Mouse (Mus musculus) neural tube, embryonic 12.5 days (tissue): ENCODE measurements around the gene Chst15. TPM values are rescaled to one million over a fixed set of nuclear protein-coding genes. Genes with fewer than 3 reads are reported as not detected.

Source experiments
- ATAC-seq: fragments of 200-750 bp; cut with Nextera tagmentation; 2 replicates; pipeline ENCODE4 v1.8.0; 2017; ENCODE audit warnings: low read depth, mild to moderate bottlenecking, moderate TSS enrichment, moderate library complexity; ENCODE audit not compliant: low FRiP score
- H3K27ac ChIP-seq: fragments of 300-500 bp; sonication (generic); 2 replicates; pipeline ENCODE4 v1.5.1; 2016
- H3K27me3 ChIP-seq: fragments of 300-500 bp; sonication (generic); replicated peaks from 2 replicates; pipeline ENCODE4 v1.6.1; 2016; ENCODE audit warnings: mild to moderate bottlenecking
- H3K36me3 ChIP-seq: fragments of 300-500 bp; sonication (generic); 2 replicates; pipeline ENCODE4 v1.6.1; 2016; ENCODE audit warnings: mild to moderate bottlenecking
- H3K4me1 ChIP-seq: fragments of 300-500 bp; sonication (generic); 2 replicates; pipeline ENCODE4 v1.6.1; 2016
- H3K4me2 ChIP-seq: fragments of 300-500 bp; sonication (generic); replicated peaks from 2 replicates; pipeline ENCODE4 v1.6.1; 2016; ENCODE audit warnings: mild to moderate bottlenecking
- H3K4me3 ChIP-seq: fragments of 300-500 bp; sonication (generic); 2 replicates; pipeline ENCODE4 v1.5.1; 2016
- H3K9ac ChIP-seq: fragments of 300-500 bp; sonication (generic); 2 replicates; pipeline ENCODE4 v1.6.1; 2016; ENCODE audit warnings: mild to moderate bottlenecking
- H3K9me3 ChIP-seq: fragments of 300-500 bp; sonication (generic); 2 replicates; pipeline ENCODE4 v1.6.1; 2016; ENCODE audit warnings: mild to moderate bottlenecking
- WGBS: fragments of 180-500 bp; shearing (Covaris S2); methylation state at CpG from one replicate; pipeline ENCODE4 v1.1.7; 2016; 5-methylcytosine and 5-hydroxymethylcytosine counted together
- polyA plus RNA-seq: library from polyadenylated mRNA; unstranded; fragments of >200 nt; fragmentation: Nextera tagmentation; extraction: Ambion mirVana; gene quantifications from 2 replicates; pipeline ENCODE4 v1.2.1, GENCODE M21; 2016

The Chst15 gene
- polyA plus RNA-seq, 1 experiment from 2014 or later: 35.7 TPM

DNA sequence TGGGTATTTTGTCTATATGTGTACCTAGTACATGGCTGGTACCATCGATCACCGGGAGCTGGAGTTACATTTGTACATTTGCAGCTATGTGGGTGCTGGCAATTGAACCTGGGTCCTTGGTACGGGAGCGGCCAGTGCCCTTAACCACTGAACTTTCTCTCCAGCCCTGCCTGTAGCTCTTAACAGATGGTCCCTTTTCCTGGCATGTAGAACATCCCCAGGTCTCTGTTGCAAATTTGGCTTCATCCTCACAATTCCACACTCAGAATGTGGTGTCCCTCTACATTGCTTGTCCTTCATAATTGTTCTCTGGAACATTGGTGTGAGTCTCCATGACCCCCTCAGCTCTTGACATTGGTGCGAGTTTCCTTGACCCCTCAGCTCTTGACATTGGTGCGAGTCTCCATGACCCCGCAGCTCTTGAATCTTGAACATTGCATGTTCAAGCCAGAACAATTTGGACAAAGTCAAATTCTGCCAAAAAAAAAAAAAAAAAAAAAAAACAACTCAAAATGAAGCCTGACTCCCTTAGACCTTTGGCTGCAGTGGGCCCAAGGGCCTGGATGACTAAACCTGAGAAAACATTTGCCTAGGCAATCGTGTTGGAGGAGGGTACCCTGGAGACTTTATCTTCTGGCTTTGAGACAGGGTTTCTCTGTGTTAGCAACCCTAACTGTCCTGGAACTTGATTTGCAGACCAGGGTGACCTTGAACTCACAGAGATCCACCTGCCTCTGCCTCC is 10.2 kb downstream of the Chst15 start:
- H3K9ac ChIP-seq: no peak overlapping the region
- H3K36me3 ChIP-seq: no peaks in the 10 kb centered on the region
- no peaks in the 10 kb centered on the region for H3K9me3 ChIP-seq
- no peak for ATAC-seq
- no peak overlapping the region for H3K4me3 ChIP-seq
- 96% methylated on average over 8 of the region's 8 CpGs for WGBS
- no peaks in the 10 kb centered on the region for H3K27me3 ChIP-seq
- H3K4me1 ChIP-seq: peaks cover 32% of the 10 kb centered on the region
- H3K4me2 ChIP-seq: no peak overlapping the region
- no peak overlapping the region for H3K27ac ChIP-seq

DNA sequence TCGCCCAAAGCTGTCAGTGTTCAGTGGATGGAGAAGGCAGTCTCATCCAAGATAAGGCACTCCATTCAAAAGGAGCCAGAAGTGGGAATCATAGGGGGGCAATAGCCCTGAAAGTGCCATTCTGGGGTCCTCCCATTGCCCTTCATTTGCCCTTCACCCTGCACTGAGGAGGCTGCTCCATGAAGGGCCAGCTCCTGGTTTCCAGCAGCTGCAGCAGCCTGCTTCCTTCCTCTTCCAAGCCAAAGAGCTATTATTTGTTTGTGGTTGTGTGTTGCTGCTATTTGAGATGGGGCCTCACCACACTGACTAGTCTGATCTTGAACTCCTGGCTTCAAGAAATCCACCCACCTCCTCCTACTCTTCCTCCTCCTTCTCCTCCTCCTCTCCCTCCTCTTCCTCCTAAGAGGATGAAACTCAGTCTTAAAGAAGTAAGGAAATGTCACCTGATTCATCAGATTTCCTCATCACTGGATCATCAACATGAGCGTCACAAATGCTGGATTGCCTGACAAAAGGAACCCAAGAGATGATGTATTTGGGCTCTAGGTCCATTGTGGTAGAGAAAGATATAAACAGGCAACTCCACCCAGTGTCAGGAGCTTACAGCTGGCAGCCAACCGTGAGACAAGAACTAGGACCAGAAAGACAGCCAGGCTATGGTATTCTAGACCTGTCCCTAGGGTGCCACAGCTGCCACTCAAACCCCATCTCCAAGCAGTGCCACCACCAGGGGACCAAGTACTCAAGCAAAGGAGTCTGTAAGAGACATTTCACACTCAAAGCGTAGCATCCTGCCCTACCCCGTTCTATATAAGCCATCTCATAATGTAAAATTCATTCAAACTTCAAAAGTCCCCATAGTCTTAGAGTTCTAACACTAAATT is 11.3 kb downstream of the Chst15 start:
- Histone ChIP-seq H3K4me1 (peaks cover 32% of the 10 kb centered on the region), H3K9me3 (no peaks in the 10 kb centered on the region), H3K9ac (no peak overlapping the region), H3K4me2 (no peak overlapping the region), H3K27ac (no peak overlapping the region), H3K36me3 (no peaks in the 10 kb centered on the region), H3K27me3 (no peaks in the 10 kb centered on the region), H3K4me3 (no peak overlapping the region)
- WGBS: 77% methylated on average over 5 of the region's 5 CpGs
- no peak for ATAC-seq

DNA sequence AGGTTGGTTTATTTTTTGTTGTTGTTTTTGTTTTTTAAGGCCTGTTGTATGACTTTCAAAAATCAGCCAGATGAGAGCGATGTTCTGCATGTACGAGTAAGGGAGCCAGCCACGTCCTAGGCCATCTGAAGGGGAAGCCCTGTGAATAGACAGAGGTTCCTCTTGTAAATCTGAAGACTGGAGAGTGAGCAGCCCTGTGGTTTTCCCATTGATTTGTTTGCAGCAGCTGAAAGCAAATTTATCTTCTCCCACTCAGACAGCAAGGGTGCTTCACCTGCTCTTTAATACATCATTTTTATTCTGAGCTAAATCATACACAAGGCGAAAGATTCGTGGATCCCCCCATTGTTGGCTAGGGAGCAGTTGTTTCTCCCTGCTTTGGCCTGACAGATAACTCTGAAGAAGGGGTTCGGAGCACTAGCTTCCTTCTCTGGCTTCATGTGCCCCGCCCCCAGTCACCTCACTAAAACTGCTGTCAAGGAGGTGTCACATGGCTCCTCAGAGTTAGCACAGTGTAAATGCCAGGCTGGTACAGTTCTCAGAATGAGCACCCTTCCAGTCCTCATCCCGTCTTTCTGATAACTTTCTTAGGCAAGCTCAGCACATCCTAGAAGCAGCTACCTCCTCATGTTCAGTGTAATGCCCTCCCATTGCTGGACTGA is 12.5 kb downstream of the Chst15 start:
- WGBS: 71% methylated on average over 8 of the region's 8 CpGs
- no peak overlapping the region for H3K27ac ChIP-seq
- no peak for ATAC-seq

DNA sequence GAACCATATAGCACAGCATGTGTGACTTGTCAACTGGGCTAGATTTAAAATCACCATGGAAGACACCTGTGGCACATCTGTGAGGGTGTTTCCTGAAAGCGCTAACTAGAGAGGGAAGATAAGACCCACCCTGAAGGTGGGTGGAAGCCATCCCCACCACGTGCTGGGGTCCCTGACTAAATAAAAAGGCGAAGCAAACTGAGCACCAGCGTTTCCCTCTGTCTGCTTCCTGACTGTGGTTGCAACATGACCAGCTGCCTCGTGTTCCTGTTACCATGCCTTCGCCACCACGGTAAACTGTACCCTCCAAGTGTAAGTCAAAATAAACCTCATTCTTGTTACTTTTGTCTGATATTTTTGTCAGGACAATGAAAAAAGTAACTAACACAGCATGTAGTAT is 13.0 kb downstream of the Chst15 start:
- Histone ChIP-seq H3K27ac (no peak overlapping the region), H3K4me2 (no peak overlapping the region), H3K27me3 (no peaks in the 10 kb centered on the region), H3K9ac (no peak overlapping the region), H3K4me3 (no peak overlapping the region), H3K36me3 (no peaks in the 10 kb centered on the region), H3K9me3 (no peaks in the 10 kb centered on the region), H3K4me1 (peaks cover 41% of the 10 kb centered on the region)
- no peak for ATAC-seq
- 74% methylated on average over 7 of the region's 7 CpGs for WGBS

More for the DNA sequence above, 12.5 kb downstream of the Chst15 start:
- H3K4me2 ChIP-seq: no peak overlapping the region
- no peaks in the 10 kb centered on the region for H3K27me3 ChIP-seq
- H3K4me1 ChIP-seq: peaks cover 38% of the 10 kb centered on the region
- H3K36me3 ChIP-seq: no peaks in the 10 kb centered on the region
- H3K9me3 ChIP-seq: no peaks in the 10 kb centered on the region
- no peak overlapping the region for H3K9ac ChIP-seq
- H3K4me3 ChIP-seq: no peak overlapping the region

DNA sequence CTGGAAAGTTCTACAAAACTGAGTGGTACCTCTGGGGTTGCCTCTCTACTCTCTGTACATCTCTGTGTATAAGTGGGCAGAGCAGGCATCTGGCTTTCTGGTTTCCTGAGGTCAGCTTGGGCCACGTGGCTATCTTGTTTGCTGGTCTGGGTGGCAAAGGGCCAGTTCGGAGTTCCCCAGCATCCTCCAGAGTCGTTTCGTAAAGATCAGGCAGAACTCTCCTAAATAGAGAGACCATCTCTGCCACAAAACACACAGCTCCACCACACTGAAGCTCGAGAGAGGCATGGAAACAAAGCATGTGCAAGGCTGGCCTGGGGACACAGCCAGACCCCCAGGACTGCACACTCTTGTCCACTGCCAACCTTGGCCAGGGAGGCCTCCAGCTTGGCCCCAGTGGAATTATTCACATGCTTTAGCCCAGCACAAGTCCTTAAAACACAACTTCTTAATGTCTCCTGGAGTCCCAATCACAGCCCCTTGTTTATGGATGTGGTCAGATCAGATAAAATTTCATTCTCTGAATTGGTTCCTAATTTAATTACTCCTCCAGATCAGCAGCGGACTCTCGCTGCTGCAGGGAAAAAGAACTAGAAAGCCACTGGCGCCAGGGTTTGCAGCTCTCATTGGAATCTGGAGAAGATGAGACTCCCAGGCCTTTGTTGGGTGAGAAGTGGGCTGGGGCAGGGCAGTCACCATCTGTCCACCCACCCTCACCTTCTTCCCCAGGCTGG is 14.4 kb downstream of the Chst15 start:
- Histone ChIP-seq H3K9me3 (no peaks in the 10 kb centered on the region), H3K4me1 (peaks cover 42% of the 10 kb centered on the region), H3K4me3 (no peak overlapping the region), H3K36me3 (no peaks in the 10 kb centered on the region), H3K9ac (no peak overlapping the region), H3K27me3 (no peaks in the 10 kb centered on the region), H3K27ac (no peak overlapping the region), H3K4me2 (no peak overlapping the region)
- ATAC-seq: no peak
- WGBS: 83% methylated on average over 8 of the region's 8 CpGs

DNA sequence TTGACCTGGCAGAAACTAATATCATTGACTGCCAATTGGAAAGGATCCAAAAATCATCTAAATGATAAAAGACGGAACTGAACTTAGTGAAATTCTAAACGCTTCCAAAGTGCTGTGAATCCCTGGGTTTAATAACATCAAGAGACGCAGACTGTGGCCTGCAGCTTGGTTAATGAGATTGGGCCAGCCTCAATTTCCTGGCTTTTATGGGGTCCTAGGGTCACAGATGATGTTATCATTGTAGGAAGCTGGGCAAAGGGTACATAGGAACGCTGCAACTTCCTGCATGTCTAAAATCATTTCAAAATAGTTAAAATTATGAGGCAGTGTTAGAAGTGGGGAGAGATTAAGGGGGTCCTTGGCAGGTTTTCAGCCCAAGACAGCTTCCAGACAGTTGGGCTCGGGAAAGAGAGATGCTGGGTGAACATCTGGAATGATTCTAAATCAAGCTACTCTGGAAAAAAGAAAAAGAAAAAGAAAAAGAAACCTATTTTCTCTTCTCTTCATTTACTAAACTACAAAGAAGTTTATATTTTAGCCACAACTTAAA is 17.3 kb downstream of the Chst15 start:
- no peak for ATAC-seq
- Histone ChIP-seq H3K27me3 (no peaks in the 10 kb centered on the region), H3K4me2 (no peak overlapping the region), H3K9ac (no peak overlapping the region), H3K27ac (peak overlapping the region; percentile 15; the same call in 1 of the 2 replicates), H3K4me3 (no peak overlapping the region), H3K4me1 (peaks cover 29% of the 10 kb centered on the region), H3K9me3 (no peaks in the 10 kb centered on the region), H3K36me3 (no peaks in the 10 kb centered on the region)
- 68% methylated on average over 5 of the region's 5 CpGs for WGBS

DNA sequence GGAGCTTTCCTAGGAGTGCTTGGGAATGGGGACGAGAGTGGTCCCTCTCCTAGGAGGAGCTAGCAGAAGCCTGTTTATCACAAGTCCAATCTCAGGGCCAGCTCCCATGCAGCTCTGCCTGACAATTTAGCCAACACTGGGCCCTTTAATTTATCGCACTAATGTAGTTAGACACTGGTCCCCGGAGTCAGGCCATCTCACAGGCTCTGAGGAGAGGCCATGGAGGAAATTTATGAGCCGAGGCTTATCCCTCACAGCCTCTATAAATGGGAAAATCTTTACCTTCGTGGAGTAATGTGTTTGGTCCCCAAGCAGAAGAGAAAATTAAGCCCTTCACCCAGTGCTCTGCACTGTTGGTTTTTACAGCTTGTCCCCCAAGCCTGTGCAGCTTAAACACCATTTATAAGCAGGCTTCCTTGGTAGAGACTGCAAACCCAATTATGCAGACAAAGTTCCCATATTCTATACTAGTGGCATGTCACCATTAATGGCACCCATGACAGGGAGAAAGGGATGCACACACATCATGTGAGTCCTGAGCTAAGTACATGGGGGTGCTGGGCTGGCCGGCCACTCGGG is 18.5 kb downstream of the Chst15 start:
- Histone ChIP-seq H3K9me3 (no peaks in the 10 kb centered on the region), H3K27me3 (no peaks in the 10 kb centered on the region), H3K4me3 (no peak overlapping the region), H3K27ac (peak overlapping the region; percentile 29; the same call in 1 of the 2 replicates), H3K36me3 (no peaks in the 10 kb centered on the region), H3K9ac (no peak overlapping the region), H3K4me1 (peaks cover 25% of the 10 kb centered on the region), H3K4me2 (no peak overlapping the region)
- 62% methylated on average over 7 of the region's 7 CpGs for WGBS
- ATAC-seq: peak; percentile 66

DNA sequence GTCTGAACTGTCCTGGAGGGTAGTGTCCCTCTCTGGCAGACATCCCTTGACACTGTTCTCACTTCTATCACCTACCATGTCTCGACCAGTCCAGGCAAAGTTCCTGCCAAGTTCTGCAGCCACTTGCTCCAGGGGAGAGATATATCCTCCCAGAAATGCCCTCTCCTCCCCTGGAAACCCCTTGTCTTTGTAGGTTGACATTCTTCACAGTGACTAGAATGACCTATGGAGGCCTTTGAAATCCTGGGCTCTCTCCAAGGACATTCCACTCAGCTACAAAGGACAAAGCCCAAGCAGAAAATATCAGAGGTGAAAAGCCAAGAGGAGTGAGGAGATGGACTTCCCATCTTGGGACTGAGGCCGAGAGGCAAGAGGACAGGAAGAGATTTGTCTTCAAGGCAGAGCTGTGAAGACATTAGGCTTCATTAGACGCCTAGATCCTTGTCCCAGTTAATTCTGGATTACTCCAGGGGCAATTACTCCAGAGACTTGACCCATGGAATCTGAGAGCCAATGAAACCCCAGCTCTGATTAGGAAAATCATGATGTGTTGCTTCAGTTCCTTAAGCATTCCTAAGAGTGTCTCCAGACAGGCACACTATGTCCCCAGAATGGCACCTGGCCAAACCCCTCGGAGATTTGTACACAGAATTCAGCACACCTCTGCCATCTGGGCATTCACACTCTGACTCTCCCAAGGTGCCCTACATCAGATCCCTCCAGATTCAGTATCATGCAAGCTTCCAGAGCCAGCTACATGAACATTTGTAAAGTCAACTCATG is 20.2 kb downstream of the Chst15 start:
- Histone ChIP-seq H3K4me1 (peaks cover 17% of the 10 kb centered on the region), H3K9me3 (no peaks in the 10 kb centered on the region), H3K9ac (no peak overlapping the region), H3K4me2 (no peak overlapping the region), H3K27ac (no peak overlapping the region), H3K4me3 (no peak overlapping the region), H3K27me3 (no peaks in the 10 kb centered on the region), H3K36me3 (no peaks in the 10 kb centered on the region)
- 85% methylated on average over 4 of the region's 4 CpGs for WGBS
- no peak for ATAC-seq

DNA sequence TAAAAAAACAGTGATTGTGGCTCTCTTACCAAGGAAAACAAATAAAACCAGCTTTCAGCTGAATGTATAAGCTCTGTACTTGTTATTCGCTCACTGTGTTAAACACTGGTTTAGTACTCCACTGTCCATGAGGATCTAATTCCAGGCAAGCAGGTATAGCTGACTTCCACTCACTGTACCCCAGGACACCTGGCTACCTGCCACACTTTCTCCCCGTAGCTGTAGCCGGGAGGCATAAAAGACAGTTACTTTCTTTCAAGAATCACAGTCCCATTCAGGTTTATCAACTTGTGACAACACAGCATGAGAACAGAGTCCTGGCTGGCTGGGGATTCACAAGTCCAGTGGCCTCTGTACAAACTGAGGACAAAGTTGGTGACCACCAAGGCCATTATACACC is 20.9 kb downstream of the Chst15 start:
- no peak overlapping the region for H3K9ac ChIP-seq
- no peaks in the 10 kb centered on the region for H3K9me3 ChIP-seq
- WGBS: 85% methylated on average over 3 of the region's 3 CpGs
- H3K4me2 ChIP-seq: no peak overlapping the region
- no peaks in the 10 kb centered on the region for H3K36me3 ChIP-seq
- H3K27ac ChIP-seq: no peak overlapping the region
- H3K4me3 ChIP-seq: no peak overlapping the region
- no peaks in the 10 kb centered on the region for H3K27me3 ChIP-seq
- no peak for ATAC-seq
- peaks cover 17% of the 10 kb centered on the region for H3K4me1 ChIP-seq

DNA sequence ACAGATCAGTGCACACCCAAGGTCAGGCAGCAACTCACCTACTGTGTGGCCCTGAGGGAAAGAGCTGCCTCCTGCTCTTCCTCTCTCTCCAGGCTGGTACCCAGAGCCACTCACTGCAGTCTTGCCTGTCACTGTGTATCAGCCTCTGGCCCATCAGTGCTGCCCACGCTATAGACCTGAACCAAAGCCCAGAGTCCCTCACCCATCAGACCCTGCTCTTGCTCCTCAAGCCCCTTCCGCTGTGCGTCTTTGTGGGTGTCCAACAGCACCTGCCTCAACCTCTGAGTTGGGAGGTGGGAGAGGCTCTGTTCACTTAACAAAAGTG is 29.7 kb downstream of the Chst15 start:
- Histone ChIP-seq H3K27ac (no peak overlapping the region), H3K4me1 (peaks cover 65% of the 10 kb centered on the region), H3K9ac (no peak overlapping the region), H3K27me3 (no peaks in the 10 kb centered on the region), H3K4me2 (no peak overlapping the region), H3K9me3 (no peaks in the 10 kb centered on the region), H3K36me3 (no peaks in the 10 kb centered on the region), H3K4me3 (no peak overlapping the region)
- 81% methylated on average over 3 of the region's 3 CpGs for WGBS
- no peak for ATAC-seq
